Mouse (Mus musculus) embryo, embryonic 10.5 days (tissue): ENCODE measurements around the gene Ccl25.
"Not testable (repeated sequence)": the region's sequence is repeated elsewhere in the genome, so short reads cannot be mapped to it uniquely, and the experiment has no call there.

Experiments
- DNase-seq: peaks from one replicate; pipeline ENCODE4 v3.0.0-alpha.2; 2015; ENCODE audit warnings: low spot score

The Ccl25 gene

GRCm38 (mm10) chr8:4340207-4340606, 15.2 kb downstream of the Ccl25 start:
- DNase-seq = no peak

DNA sequence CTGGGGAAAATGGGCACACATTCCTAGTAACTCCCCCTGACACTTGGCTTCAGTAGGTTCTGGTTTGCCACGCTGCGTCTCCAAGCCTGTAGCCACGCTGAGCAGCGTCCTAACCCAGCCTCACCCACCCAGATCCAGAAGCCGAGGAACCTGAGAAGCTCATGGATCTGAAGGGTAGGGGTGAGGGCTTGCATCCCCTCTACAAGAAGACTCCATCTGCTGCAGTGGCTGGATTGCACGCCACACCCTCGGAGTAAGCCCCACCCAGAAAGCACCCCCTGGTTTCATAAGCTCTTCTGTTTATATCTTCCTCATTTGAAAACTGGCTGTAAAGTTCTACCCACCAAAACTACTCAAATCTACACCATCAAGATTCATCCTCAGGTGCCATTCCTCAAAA, 22.7 kb downstream of the Ccl25 start:
- DNase-seq = no peak

- DNase-seq = no peak
These were observed 23.3 kb downstream of the Ccl25 start for GRCm38 (mm10) chr8:4348275-4348674.

DNA sequence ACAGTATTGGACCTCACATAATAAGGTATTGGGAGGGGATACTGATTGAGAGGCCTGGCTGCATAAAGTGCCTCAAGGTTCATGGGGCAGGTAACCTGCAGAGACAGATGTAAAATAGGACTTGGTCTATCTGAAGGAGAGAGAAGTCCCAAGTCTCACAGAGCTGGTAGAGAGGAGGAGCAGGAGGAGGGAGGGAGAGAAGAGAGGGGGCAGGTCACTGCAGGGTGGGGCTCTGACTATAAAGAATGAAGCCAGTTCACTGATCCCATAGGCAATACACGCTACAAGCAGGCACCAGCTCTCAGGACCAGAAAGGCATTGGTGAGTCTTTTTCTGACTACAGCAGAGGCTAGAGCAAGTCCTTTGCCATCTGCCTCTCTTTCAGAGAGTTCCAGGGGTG, 24.3 kb downstream of the Ccl25 start:
- DNase-seq = no peak

- no peak for DNase-seq
These were observed 25.6 kb downstream of the Ccl25 start for GRCm38 (mm10) chr8:4350618-4351017.

GRCm38 (mm10) chr8:4352562-4352961, 27.6 kb downstream of the Ccl25 start:
- not testable (repeated sequence) for DNase-seq

- DNase-seq = no peak
These were observed 28.7 kb downstream of the Ccl25 start for GRCm38 (mm10) chr8:4353741-4354140.

DNA sequence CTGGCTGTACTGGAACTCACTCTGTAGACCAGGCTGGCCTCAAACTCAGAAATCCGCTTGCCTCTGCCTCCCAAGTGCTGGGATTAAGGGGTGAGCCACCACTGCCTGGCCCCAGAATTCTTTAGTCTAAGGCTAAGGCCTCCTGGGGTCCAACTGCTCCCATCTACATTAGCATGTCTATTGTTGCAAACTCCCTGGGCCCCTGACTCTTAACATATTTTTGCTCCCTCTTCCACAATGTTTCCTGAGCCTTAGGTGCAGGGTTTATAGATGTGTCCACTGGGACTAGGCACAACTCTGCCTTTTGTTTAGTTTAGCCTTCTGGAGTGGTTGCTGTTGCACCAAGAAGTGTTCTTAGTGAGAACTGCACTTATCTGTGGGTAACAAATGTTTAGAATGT, 29.5 kb downstream of the Ccl25 start:
- DNase-seq = no peak

DNA sequence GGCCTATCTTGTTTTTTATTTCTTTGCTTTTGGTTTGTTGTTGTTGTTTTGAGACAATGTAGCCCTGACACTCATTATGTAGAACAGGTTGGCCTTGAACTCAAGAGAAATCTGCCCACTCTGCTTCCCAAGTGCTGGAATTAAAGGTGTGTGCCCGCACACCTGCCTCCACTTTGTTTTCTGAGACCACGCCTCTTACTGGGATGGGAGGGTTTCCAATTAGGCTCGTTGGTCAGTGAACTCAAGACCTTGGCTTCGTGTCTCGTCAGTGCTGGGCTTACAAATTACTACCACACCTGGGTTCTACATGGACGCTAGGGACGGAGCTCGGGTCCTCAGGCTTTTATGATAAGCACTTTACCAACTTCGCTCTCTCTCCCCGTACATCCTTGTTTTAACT, 30.4 kb downstream of the Ccl25 start:
- no peak for DNase-seq

DNA sequence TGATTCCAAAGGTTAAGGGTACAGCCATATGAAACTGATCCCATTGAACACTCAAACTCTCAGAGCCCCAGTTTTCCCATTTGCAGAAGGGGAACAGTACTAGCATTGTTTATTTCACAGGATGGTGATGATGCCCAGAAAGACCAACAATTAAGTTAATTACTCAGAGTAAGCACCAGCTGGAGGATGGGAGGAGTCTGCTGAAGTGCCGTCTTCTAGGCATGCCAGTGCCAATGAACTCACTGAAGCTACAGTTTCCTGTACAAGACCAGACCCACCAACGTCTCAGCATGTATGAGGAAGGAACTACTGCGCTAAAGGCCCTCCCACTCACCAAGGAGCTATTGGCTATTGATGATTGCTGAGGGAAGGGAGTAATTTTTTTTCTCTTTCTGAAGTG, 34.4 kb downstream of the Ccl25 start:
- DNase-seq = no peak

DNA sequence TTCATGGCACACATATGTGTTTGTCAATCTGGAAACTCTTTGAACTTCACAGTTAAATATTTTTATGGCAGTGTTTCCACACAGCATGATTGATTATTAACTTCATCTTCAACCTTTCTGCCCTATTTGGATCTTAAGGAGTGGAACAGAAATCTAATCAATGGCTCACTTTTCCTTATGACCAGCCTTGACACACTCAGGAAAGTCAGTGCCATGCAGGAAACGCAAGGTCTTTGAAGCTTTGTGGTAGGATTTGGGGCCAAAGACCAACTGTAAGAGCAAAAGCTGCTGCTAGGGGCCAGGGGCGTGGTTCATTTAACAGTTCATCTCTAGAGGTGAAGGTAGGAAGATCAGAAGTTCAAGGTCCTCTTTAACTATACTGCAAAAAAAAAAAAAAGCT, 35.9 kb downstream of the Ccl25 start:
- DNase-seq = no peak

GRCm38 (mm10) chr8:4366189-4366588, 41.2 kb downstream of the Ccl25 start:
- no peak for DNase-seq

- no peak for DNase-seq
These were observed 42.8 kb downstream of the Ccl25 start for GRCm38 (mm10) chr8:4367808-4368207.

DNA sequence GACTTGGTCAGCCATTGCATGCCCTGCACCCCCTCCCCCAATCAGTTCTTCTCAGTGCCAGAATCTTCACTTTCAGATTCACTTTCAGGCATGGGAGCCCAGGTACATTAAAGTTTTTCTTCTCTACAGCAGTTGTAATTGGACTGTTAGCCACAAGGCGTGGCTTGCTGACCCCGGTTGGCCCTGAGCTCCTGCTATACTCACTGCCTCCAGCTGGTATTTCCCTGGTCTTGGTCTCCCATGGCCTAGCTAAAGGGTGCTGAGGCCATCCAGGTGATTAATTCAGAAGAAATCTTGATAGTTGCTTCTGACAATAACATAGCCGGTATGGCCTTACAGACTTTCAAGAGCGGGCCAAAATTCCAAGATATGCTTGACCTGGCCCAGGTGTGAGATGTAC, 43.5 kb downstream of the Ccl25 start:
- DNase-seq = no peak

DNA sequence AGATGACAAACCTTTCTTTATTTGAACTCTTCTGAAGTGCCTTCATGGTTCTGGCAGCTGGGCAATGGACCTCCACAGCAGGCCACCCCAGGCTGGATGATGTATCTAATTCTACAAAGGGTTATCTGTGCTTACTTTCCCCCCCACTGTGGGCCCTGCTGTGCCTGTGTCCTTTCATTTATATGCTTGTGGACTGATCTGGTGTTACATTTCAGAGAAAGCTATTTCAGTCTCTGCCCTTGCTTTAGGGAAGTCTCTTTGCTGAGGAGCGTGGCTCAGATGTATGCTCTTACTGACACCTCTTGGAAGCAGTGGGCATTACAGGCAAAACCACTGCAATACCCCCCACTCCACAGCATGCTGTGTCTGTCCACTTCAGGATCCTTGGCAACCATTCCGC, 45.1 kb downstream of the Ccl25 start:
- DNase-seq = peak; percentile 70

- peak; percentile 23 for DNase-seq
These were observed 47.6 kb downstream of the Ccl25 start for GRCm38 (mm10) chr8:4372657-4373056.

GRCm38 (mm10) chr8:4401442-4401841, 76.4 kb downstream of the Ccl25 start:
- DNase-seq = no peak

GRCm38 (mm10) chr8:4403960-4404879, 79.2 kb downstream of the Ccl25 start:
- peak; percentile 16 for DNase-seq

DNA sequence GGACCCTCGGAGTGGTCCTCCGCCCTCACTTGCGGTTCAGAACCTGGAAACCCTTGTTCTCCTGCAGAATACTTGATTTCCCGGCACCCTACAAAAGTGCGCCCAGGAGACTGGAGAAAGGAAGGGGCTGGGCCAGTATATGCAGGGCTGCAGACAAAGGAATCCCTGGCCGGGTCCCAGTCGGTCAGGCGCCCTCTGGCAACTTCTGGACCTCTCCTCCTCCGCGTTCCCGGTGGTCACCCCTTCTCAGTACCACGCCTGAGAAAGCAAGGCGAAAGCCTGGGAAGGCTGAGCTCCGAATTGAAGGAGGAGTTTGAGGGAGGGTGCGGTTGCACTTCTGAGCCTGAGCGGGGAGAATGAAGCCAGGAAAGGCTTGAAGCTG, 79.9 kb downstream of the Ccl25 start:
- DNase-seq = peak; percentile 38

DNA sequence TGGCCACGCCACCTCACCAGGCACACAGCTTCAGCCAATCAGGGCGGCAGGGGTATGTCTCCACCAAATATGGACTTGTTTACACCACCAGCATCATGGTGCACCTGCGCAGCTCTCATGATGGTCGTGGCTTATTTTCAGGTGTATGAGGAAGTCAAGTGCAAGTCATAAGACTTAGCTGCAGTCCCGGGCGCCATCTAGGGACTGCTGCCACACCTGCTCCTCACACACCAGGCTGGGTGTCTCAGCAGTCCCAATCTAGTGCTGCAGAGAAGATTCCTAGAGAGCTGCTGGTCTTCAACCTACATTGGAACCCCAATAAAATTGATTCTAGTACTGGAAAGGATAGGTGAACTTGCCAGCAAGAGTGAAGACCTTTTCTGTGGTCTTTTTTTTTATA, 83.4 kb downstream of the Ccl25 start:
- not testable (repeated sequence) for DNase-seq
